Mouse (Mus musculus) gastrocnemius, adult 8-10 months (tissue): ENCODE data around the gene Tyrp1. TPM values are rescaled to one million over a fixed set of nuclear protein-coding genes. Genes with fewer than 3 reads are reported as not detected.

Experiments used
- DNase-seq, 2 experiments: peaks; one replicate each; pipeline ENCODE4 v3.0.0; 2022; ENCODE audit warnings: low spot score in 2 of 2
- total RNA-seq, 4 experiments: library from RNA; stranded (reverse); gene quantifications; 2 replicates each; pipeline ENCODE4 v1.2.4; 2022

The Tyrp1 gene
- total RNA-seq = not detected

GRCm38 (mm10) chr4:80834050-80834449 is at the start of gene Tyrp1:
Gene Tyrp1 (plus strand): TSS chr4:80834123.
- no peak for DNase-seq

GRCm38 (mm10) chr4:80788339-80788738 is 45.6 kb upstream of the Tyrp1 start:
- DNase-seq = no peak

- no peak for DNase-seq
These were observed 14.4 kb upstream of the Tyrp1 start for GRCm38 (mm10) chr4:80819511-80819910.

GRCm38 (mm10) chr4:80821945-80822344 is 12.0 kb upstream of the Tyrp1 start:
- no peak for DNase-seq

- DNase-seq = no peak
These were observed 5.7 kb upstream of the Tyrp1 start for GRCm38 (mm10) chr4:80828232-80828631.

GRCm38 (mm10) chr4:80839317-80839716 is 5.4 kb downstream of the Tyrp1 start:
- no peak for DNase-seq

- no peak for DNase-seq
These were observed 8.1 kb downstream of the Tyrp1 start for GRCm38 (mm10) chr4:80841980-80842379.

GRCm38 (mm10) chr4:80843752-80844151 is 9.8 kb downstream of the Tyrp1 start:
- DNase-seq = no peak

GRCm38 (mm10) chr4:80846052-80846451 is 12.1 kb downstream of the Tyrp1 start:
- no peak for DNase-seq

- DNase-seq = no peak
These were observed 18.9 kb downstream of the Tyrp1 start for GRCm38 (mm10) chr4:80852590-80853425.

- no peak for DNase-seq
These were observed 21.6 kb downstream of the Tyrp1 start for GRCm38 (mm10) chr4:80855495-80855894.

GRCm38 (mm10) chr4:80862962-80863361 is 29.0 kb downstream of the Tyrp1 start:
- DNase-seq = no peak

- no peak for DNase-seq
These were observed 30.0 kb downstream of the Tyrp1 start for GRCm38 (mm10) chr4:80863906-80864305.

- DNase-seq = no peak
These were observed 30.6 kb downstream of the Tyrp1 start for GRCm38 (mm10) chr4:80864511-80864922.

- DNase-seq = no peak
These were observed 32.1 kb downstream of the Tyrp1 start for GRCm38 (mm10) chr4:80866065-80866464.

GRCm38 (mm10) chr4:80869598-80869997 is 35.7 kb downstream of the Tyrp1 start:
- DNase-seq = no peak

- DNase-seq = no peak
These were observed 39.1 kb downstream of the Tyrp1 start for GRCm38 (mm10) chr4:80872847-80873644.

GRCm38 (mm10) chr4:80874121-80874859 is 40.4 kb downstream of the Tyrp1 start:
- no peak for DNase-seq

GRCm38 (mm10) chr4:80875055-80875454 is 41.1 kb downstream of the Tyrp1 start:
- DNase-seq = no peak

GRCm38 (mm10) chr4:80881996-80882599 is 48.2 kb downstream of the Tyrp1 start:
- DNase-seq = no peak

GRCm38 (mm10) chr4:80886631-80887030 is 52.7 kb downstream of the Tyrp1 start:
- DNase-seq = no peak
